Mouse (Mus musculus): ENCODE measurements around the gene Fgl2. TPM values are rescaled to one million over a fixed set of nuclear protein-coding genes. Genes with fewer than 3 reads are reported as not detected.
A peak's percentile ranks its signal among the peaks of the same experiment; 100 is the strongest.

The Fgl2 gene
- polyA plus RNA-seq, 1 experiment from 2014 or later = 0.89 TPM

- Histone ChIP-seq H3K4me2 (no peak overlapping the region), H3K4me3 (no peak overlapping the region), H3K9me3 (replicated peaks) (no peaks in the 10 kb centered on the region), H3K27ac (no peak overlapping the region), H3K9ac (no peak overlapping the region), H3K27me3 (no peaks in the 10 kb centered on the region), H3K36me3 (ENCODE audit: poor library complexity, severe bottlenecking) (no peaks in the 10 kb centered on the region), H3K4me1 (peaks cover 7% of the 10 kb centered on the region)
- WGBS = 0% methylated on average over 2 of the region's 2 CpGs
- no peak for ATAC-seq
Measured at GRCm38 (mm10) chr5:21367514-21367913, 4.9 kb upstream of the Fgl2 start.

GRCm38 (mm10) chr5:21370218-21370947 lies 2.1 kb upstream of the Fgl2 start:
- 90% methylated on average over 5 of the region's 5 CpGs for WGBS
- Histone ChIP-seq H3K4me1 (peaks cover 13% of the 10 kb centered on the region), H3K4me2 (no peak overlapping the region), H3K9ac (no peak overlapping the region), H3K36me3 (ENCODE audit: poor library complexity, severe bottlenecking) (no peaks in the 10 kb centered on the region), H3K9me3 (replicated peaks) (no peaks in the 10 kb centered on the region), H3K4me3 (no peak overlapping the region), H3K27ac (no peak overlapping the region), H3K27me3 (no peaks in the 10 kb centered on the region)
- ATAC-seq = no peak

GRCm38 (mm10) chr5:21371920-21372319 lies 522 bp upstream of the Fgl2 start:
- Histone ChIP-seq H3K4me3 (peak overlapping the region; percentile 52), H3K4me2 (peak overlapping the region; percentile 95)

GRCm38 (mm10) chr5:21373180-21373518 lies 707 bp downstream of the Fgl2 start:
- H3K27ac ChIP-seq = no peak overlapping the region
- WGBS = 62% methylated on average over 7 of the region's 7 CpGs
- no peak; the same call in 1 of the 2 replicates for ATAC-seq
- peak overlapping the region; percentile 95 for H3K4me2 ChIP-seq
- no peaks in the 10 kb centered on the region for H3K27me3 ChIP-seq
- H3K9me3 ChIP-seq (replicated peaks) = no peaks in the 10 kb centered on the region
- H3K4me3 ChIP-seq = peak overlapping the region; percentile 52
- H3K36me3 ChIP-seq (ENCODE audit: poor library complexity, severe bottlenecking) = no peaks in the 10 kb centered on the region
- peak overlapping the region; percentile 80 for H3K9ac ChIP-seq
- peaks cover 13% of the 10 kb centered on the region for H3K4me1 ChIP-seq

More at GRCm38 (mm10) chr5:21371920-21372319, 522 bp upstream of the Fgl2 start:
- 31% methylated on average over 5 of the region's 5 CpGs for WGBS
- Histone ChIP-seq H3K4me1 (peaks cover 13% of the 10 kb centered on the region), H3K9ac (peak overlapping the region; percentile 80), H3K27ac (no peak overlapping the region), H3K36me3 (ENCODE audit: poor library complexity, severe bottlenecking) (no peaks in the 10 kb centered on the region), H3K9me3 (replicated peaks) (no peaks in the 10 kb centered on the region), H3K27me3 (no peaks in the 10 kb centered on the region)
- peak; percentile 62 for ATAC-seq

GRCm38 (mm10) chr5:21376935-21377334 lies 4.5 kb downstream of the Fgl2 start:
- peaks cover 8% of the 10 kb centered on the region for H3K4me1 ChIP-seq
- WGBS = 90% methylated on average over 4 of the region's 4 CpGs
- H3K27ac ChIP-seq = no peak overlapping the region
- ATAC-seq = no peak
- H3K9ac ChIP-seq = no peak overlapping the region
- no peak overlapping the region for H3K4me3 ChIP-seq
- H3K9me3 ChIP-seq (replicated peaks) = no peaks in the 10 kb centered on the region
- no peak overlapping the region for H3K4me2 ChIP-seq
- H3K27me3 ChIP-seq = no peaks in the 10 kb centered on the region
- H3K36me3 ChIP-seq (ENCODE audit: poor library complexity, severe bottlenecking) = no peaks in the 10 kb centered on the region

GRCm38 (mm10) chr5:21378397-21378796 lies 6.0 kb downstream of the Fgl2 start:
- Histone ChIP-seq H3K27me3 (no peaks in the 10 kb centered on the region), H3K4me1 (no peaks in the 10 kb centered on the region), H3K4me2 (no peak overlapping the region), H3K27ac (no peak overlapping the region), H3K36me3 (ENCODE audit: poor library complexity, severe bottlenecking) (no peaks in the 10 kb centered on the region), H3K9me3 (replicated peaks) (no peaks in the 10 kb centered on the region), H3K4me3 (no peak overlapping the region), H3K9ac (no peak overlapping the region)
- no peak for ATAC-seq
- WGBS = 74% methylated on average over 2 of the region's 2 CpGs

GRCm38 (mm10) chr5:21381986-21382385 lies 9.5 kb downstream of the Fgl2 start:
- Histone ChIP-seq H3K9ac (no peak overlapping the region), H3K4me1 (no peaks in the 10 kb centered on the region), H3K9me3 (replicated peaks) (no peaks in the 10 kb centered on the region), H3K4me2 (no peak overlapping the region), H3K27ac (no peak overlapping the region), H3K27me3 (no peaks in the 10 kb centered on the region), H3K36me3 (ENCODE audit: poor library complexity, severe bottlenecking) (no peaks in the 10 kb centered on the region), H3K4me3 (no peak overlapping the region)
- ATAC-seq = no peak
- 83% methylated on average over 6 of the region's 6 CpGs for WGBS

- Histone ChIP-seq H3K36me3 (ENCODE audit: poor library complexity, severe bottlenecking) (no peaks in the 10 kb centered on the region), H3K27ac (no peak overlapping the region), H3K9ac (no peak overlapping the region), H3K27me3 (no peaks in the 10 kb centered on the region), H3K4me1 (no peaks in the 10 kb centered on the region), H3K4me2 (no peak overlapping the region), H3K4me3 (no peak overlapping the region), H3K9me3 (replicated peaks) (no peaks in the 10 kb centered on the region)
- 77% methylated on average over 6 of the region's 6 CpGs for WGBS
- ATAC-seq = no peak
Measured at GRCm38 (mm10) chr5:21382678-21383077, 10.2 kb downstream of the Fgl2 start.

GRCm38 (mm10) chr5:21383392-21384251 lies 11.2 kb downstream of the Fgl2 start:
- no peaks in the 10 kb centered on the region for H3K36me3 ChIP-seq (ENCODE audit: poor library complexity, severe bottlenecking)
- no peak for ATAC-seq
- H3K9ac ChIP-seq = no peak overlapping the region
- no peak overlapping the region for H3K4me3 ChIP-seq
- H3K4me1 ChIP-seq = no peaks in the 10 kb centered on the region
- H3K9me3 ChIP-seq (replicated peaks) = no peaks in the 10 kb centered on the region
- H3K27ac ChIP-seq = no peak overlapping the region
- no peaks in the 10 kb centered on the region for H3K27me3 ChIP-seq
- WGBS = 55% methylated on average over 14 of the region's 14 CpGs
- H3K4me2 ChIP-seq = no peak overlapping the region

GRCm38 (mm10) chr5:21384252-21384960 lies 12.0 kb downstream of the Fgl2 start:
- no peaks in the 10 kb centered on the region for H3K9me3 ChIP-seq (replicated peaks)
- H3K27ac ChIP-seq = no peak overlapping the region
- no peaks in the 10 kb centered on the region for H3K27me3 ChIP-seq
- H3K36me3 ChIP-seq (ENCODE audit: poor library complexity, severe bottlenecking) = no peaks in the 10 kb centered on the region
- H3K9ac ChIP-seq = no peak overlapping the region
- WGBS = 81% methylated on average over 13 of the region's 13 CpGs
- H3K4me2 ChIP-seq = no peak overlapping the region
- no peak for ATAC-seq
- H3K4me3 ChIP-seq = no peak overlapping the region
- no peaks in the 10 kb centered on the region for H3K4me1 ChIP-seq

- no peak for ATAC-seq
- Histone ChIP-seq H3K4me3 (no peak overlapping the region), H3K4me1 (no peaks in the 10 kb centered on the region), H3K4me2 (no peak overlapping the region), H3K36me3 (ENCODE audit: poor library complexity, severe bottlenecking) (no peaks in the 10 kb centered on the region), H3K27ac (no peak overlapping the region), H3K9me3 (replicated peaks) (no peaks in the 10 kb centered on the region), H3K27me3 (no peaks in the 10 kb centered on the region), H3K9ac (no peak overlapping the region)
- 95% methylated on average over 9 of the region's 9 CpGs for WGBS
Measured at GRCm38 (mm10) chr5:21384976-21385375, 12.5 kb downstream of the Fgl2 start.

- Histone ChIP-seq H3K4me1 (0 out of 2 replicates have a peak, but pooled peaks cover under 1% of the 10 kb centered on the region), H3K9me3 (replicated peaks) (no peaks in the 10 kb centered on the region), H3K27ac (no peak overlapping the region), H3K4me2 (no peak overlapping the region), H3K9ac (no peak overlapping the region), H3K36me3 (ENCODE audit: poor library complexity, severe bottlenecking) (no peaks in the 10 kb centered on the region), H3K4me3 (no peak overlapping the region), H3K27me3 (no peaks in the 10 kb centered on the region)
- 94% methylated on average over 4 of the region's 4 CpGs for WGBS
- ATAC-seq = no peak
Measured at GRCm38 (mm10) chr5:21386432-21386831, 14.0 kb downstream of the Fgl2 start.
